Mouse (Mus musculus): ENCODE measurements around the gene Popdc2.

Popdc2 gene

DNA sequence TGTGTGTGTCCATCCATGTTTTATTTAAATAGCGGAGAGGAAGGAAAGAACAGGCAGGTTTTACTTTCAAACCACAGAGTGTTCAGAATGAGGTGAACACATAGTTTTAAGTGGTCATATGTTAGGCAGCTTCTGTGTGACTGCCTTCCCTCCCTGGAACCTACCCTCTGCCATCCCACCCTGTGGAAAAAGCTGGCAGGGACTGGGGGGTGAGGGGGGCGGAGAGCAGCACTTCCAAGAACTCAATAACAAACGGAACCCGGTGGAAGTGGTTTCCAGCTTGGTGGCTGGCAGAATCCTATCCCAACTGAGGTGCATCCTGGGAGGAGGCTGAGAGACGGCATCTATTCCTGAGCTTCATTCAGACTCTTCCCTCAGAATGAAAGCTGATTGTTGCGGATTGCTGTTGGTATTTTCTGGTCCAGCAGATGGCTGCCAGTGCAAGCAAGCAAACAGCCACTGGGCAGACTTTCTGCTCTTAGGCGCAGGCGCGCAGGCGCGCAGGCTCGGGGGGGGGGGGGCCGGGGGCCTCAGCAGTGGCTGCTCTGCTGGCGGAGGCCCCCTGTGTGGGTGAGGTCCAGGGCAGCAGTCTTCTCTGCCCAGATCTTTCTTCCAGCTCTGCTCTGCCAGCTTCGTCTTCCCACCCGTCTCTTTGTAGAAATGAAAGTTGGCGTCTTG, 14.3 kb downstream of the Popdc2 start:
- ATAC-seq (ENCODE audit: low TSS enrichment): peak; percentile 93

DNA sequence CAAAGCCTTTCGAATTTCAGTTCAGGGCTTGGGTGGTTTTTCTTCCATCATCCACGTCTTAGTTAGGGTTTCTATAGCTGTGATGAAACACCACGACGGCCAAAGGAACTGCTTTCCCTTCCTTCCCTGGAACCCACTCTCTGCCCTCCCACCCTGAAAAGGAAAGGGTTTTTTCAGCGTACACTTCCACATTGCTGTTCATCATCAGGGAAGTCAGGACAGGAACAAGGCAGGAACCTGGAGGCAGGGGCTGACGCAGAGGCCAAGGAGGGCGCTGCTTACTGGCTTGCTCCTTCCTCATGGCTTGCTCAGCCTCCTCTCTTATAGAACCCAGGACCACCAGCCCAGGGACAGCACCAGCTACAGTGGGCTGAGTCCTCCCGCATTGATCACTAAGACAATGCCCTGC, 14.8 kb downstream of the Popdc2 start:
- ATAC-seq (ENCODE audit: low TSS enrichment): no peak

DNA sequence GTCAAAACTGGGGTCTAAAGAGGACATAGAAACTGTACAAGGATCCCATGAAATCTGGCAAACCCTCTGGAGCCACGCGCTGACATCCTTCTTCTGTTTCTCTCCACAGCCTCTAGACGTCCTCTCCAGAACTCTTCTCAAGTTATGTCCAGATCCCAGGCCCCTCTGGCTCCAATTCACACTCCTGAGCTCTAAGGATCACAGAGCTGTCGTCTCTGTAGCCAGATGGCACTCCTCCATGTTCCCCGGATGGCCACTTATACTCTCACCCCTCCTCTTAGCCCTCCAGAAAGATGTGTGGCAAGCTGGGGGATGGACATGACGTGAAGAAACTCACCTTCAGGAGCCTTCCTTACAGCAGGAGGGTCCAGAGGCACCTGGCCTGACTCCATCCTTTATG, 15.5 kb downstream of the Popdc2 start:
- no peak for ATAC-seq (ENCODE audit: low TSS enrichment)

DNA sequence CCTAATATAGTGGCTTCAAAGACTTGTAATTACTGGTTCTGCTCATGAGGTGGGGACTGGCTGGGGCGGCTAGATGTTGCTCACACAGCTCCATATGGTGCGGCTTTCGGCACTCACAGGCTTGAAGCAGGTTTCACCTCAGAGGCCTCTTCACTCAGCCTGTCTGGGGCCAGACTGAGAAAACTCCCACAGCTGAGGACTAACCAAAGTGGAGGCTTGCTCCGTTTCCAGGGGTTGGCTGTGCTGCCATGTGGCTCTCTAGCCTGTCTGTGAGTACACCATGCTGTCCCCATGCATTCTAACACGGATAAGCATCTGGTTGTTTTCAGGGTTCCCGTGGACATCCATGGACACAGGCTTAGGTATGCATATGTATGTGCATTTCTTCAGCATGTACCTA, 16.6 kb downstream of the Popdc2 start:
- no peak for ATAC-seq (ENCODE audit: low TSS enrichment)

DNA sequence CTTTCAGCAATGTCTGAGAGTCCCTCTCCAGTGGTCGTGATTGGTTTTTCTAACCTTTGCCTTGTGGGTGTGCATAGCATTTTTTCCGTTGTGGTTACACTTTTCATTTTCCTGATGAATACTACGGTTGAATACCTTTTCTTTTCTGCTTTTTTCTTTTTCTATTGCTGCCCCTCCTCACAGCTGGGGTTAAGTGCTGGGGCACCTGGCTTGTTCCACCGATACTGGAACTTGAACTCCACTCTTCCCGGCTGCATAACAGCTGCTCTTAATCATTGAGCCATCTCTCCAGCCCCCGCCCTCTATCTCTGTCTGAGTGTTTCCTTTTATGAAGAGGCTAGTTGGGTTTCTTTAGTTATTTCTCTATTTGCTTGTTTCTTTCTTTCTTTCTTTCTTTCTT, 17.1 kb downstream of the Popdc2 start:
- no peak for ATAC-seq (ENCODE audit: low TSS enrichment)

DNA sequence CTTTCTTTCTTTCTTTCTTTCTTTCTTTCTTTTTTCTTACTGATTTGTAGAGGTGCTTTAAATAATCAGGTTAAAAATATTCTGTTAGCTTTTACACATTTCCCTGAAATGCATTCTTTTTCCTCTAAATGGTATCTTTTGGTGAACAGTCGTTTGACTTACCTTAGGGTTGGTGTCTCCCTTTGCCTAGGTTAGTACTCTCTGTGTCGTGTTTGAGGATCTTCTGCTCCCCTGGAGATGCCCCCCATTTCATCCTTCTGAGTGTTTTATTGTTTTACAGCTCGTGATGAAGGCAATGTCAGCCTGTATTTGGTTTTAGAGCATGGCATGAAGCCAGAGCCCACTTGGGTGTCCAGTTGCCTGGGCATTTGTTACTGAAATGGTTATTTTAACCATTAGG, 17.5 kb downstream of the Popdc2 start:
- no peak for ATAC-seq (ENCODE audit: low TSS enrichment)

DNA sequence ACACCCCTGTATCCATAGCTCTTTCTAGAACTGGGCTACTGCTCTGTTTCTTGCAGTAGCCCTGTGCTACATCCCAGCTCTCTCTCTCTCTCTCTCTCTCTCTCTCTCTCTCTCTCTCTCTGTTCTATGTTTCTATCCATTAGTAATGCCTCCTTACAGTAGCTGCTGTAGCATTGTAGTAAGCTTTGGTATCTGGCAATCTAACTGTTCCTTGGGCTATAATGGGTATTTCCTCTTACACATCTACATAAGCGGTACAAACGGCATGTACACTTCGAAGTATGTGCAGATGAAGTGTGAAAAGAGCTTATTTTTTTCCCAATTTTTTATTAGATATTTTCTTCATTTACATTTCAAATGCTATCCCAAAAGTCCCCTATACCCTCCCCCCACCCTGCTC, 17.9 kb downstream of the Popdc2 start:
- no peak for ATAC-seq (ENCODE audit: low TSS enrichment)

DNA sequence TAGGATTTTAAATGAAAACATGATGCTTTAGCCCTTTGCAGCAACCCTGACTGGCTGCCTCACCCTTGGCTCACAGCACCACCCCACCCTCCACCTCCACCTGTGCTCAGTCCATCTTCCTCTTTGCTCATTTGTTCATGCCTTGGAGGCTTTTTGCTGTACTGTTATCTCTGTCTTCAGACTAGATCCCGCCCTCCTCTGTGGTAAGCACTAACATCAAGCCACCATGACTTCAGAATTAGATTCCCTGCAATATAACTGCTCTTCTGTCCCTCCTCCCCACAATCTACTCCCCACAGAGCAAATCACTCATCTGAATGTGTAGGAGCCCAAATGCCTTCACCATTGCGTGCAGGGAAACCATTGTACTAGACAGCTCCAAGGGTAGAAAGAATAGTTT, 21.7 kb downstream of the Popdc2 start:
- no peak for ATAC-seq (ENCODE audit: low TSS enrichment)

DNA sequence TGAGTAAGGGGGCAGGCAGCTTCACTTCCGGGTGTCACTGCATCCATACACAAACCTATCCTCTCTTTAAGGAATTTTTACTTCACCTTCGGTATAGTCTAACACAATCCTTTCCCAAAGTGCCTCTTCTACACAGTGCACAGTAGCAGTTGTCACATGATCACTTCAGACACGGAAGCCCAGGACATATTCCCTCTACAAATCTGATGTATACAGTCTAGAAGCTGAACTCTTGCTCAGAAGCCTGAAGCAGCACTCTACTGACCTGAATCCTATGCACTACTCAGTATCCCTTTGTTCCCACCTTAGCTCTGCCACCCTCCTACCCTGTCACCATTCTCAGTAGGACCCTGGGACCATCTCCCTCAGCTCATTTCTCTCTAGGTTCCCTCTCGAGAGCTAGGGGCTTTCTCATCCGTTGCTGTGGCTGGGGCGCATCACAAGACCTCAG, 23.2 kb downstream of the Popdc2 start:
- no peak for ATAC-seq (ENCODE audit: low TSS enrichment)

DNA sequence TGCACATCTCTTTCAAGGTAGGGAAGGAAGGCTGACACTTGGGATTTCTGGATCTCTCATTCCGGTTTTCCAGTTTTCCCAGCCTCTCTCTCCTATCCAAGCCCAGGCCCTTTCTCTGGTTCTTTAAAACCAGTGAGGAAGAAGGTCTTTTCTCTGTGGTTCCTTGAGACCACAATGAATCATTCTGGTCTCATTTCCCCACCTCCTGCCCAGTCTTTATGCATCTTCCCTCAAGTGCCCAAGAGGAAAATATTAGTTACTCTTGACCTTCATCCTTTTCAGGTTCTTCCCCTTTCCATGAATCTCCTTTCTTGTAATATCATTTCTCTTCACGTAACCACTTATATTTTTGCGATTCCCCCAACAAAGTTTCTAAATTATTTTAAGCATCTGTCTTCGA, 23.7 kb downstream of the Popdc2 start:
- no peak for ATAC-seq (ENCODE audit: low TSS enrichment)

DNA sequence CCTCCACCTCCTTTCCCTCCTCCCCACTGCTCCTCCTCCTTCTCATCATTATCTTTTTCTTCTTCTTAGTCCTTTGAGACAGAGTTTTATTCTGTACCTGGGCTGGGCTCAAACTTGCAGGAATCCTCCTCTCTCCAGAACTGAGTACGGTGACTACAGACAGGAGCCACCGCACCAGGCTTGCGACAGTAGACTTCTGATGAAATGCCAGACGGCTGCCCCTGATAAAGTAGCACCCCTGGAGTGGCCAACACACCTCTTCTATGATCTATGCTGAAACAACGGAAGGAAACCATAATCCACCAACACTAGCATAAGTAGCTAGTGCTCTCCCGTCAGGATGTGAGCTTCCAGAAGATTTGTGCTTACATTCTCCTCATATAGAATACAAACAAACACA, 25.4 kb downstream of the Popdc2 start:
- ATAC-seq (ENCODE audit: low TSS enrichment): no peak

DNA sequence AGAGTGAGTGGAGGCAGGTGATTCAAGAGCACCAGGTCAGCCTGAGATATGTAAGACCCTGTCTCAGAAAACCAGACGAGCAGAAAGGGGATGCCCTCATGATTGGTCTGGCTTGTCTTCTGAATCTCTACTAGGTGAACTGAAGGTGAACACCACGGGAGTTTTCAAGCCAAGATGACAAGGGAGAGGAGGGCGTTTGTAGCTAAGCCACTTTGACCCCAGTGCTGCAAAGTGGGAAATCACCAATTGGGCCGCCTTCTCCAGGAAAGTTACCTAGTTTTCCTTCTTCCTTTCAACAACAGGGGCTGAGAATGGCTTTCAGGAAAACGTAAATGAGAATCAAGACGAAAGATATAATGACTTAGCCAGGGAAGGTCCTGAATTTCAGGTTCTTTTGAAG, 26.7 kb downstream of the Popdc2 start:
- no peak for ATAC-seq (ENCODE audit: low TSS enrichment)

DNA sequence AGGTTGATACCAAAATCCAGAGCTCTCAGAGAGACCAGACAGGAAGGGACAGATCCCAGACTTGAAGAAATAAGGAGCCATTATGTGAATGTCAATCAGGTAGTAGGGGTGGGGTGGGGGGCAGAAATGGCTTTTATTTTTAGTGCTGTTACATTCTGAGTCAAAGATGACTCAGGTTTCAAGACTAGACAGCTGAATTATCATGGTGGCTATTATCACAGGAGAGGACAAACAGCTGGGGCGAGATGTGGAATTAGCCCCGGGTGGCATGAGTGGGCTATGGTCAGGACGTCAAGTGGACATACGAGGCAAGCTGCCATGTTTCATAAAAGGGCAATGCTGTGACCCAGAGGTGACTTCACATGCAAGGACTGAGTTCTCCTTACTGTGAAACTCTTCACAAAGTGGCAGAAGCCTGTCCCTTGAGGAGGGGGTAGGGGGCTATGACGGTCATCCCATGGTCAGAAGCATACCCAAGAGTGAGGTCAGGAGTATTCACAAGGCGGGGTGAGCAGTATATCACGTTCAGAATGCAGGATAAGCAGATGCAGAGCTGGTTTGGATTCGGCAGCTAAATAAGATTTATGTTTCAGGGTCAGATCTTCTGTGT, 27.4 kb downstream of the Popdc2 start:
- ATAC-seq (ENCODE audit: low TSS enrichment): no peak

DNA sequence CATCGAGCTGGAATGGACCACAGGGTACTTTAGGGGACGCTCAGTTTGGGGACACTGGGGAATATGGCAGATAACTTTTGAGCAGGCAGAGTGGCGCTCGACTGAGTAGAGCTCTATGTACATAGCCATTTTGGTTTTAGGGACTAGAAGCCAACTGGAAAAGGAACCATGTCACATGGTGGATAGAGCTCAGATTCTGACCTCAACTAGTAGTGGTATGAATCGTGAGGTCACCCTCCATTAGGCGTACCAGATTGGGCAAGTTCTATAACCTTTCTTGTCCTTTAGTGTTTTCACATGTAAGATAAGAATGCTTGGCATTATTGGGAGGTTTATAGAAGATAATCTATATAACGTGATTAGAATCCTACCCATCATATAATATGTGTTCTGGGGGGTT, 28.3 kb downstream of the Popdc2 start:
- ATAC-seq (ENCODE audit: low TSS enrichment): no peak

DNA sequence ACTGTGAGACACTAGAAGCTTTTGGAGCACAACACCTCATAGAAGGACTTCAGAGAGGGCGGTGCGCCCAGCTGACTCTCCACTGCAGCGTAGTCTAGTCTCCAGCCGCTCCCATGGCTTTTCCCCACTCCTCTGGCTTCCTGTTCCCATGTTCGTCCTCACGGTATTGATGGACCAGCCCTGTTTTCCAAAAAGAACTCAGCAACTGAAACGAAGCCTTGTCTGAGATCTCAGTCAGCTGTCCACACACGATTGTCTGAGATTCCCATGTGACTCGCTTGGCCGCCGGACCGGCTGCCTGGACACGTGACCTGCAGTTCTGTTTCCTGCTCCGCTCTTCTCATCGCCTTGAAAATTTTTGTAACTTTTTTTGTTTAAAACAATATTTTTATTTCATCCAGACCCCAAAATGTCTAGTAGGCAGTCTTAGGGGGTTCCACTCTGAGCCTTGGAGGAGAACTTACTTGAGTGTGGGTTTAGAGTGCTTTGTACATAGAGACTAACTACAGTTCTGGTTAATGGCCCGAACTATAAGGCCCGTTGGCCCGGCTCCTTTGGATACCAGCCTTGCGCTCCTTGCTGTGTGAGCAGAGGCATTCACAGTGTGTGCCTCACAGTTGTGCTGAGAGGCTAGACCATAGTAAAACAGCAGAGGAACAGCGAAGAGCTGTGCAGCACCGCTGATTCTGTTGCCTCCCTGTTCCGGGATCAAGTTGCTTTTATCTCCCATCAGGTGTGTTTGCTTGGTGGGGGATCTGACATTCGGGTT, 30.3 kb downstream of the Popdc2 start:
- ATAC-seq (ENCODE audit: low TSS enrichment): peak; percentile 47; the same call in 1 of the 2 replicates

DNA sequence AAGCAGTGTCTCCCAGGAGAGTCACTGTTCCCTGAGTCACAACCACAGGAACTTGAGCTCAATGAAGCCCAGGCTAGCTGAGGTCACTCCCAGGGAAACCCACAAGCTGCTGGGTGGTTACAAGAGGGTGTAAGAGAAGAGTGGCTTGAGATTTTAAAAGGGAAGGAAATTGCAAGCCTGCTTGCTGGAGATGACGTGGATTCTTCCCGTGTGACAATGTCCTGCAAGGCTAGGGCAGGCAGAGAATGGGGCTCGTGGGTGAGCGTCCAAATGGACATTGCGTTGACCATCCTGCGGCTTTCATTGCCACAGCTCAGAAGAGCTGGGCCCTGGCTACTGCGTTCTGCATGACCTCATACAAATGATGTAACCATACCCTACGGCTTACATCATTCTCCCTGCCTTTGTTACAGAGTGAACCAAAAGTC, 32.2 kb downstream of the Popdc2 start:
- no peak for ATAC-seq (ENCODE audit: low TSS enrichment)

DNA sequence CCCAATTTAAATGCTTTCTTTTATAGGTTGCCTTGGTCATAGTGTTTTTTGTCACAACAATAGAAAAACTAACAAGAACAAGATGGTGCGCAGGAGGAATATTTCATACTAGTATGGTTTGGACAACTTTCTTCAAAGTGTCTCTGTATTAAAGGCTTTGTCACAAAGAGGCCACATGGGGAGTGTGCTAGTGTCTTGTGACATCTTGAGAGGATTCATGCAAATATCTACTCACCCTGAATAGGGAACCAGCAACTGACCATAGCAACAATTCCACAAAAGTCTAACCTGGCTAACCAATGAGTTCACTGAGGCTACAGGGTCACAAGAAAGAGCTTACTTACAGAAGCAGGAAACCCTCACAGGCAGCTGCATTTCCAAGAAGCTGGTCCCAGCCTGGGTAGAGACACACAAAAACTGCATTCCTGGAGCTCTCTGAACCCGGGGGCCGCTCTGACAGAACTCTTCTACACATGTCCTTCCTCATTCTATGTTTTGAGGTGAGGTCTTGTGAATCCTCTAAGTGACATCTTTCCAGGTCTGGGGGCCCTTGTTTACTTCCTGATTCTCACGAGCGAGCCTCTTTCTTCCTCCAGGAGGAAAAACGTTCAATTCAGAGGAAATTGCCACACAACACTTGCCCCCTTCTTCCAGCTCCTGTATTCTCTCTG, 33.2 kb downstream of the Popdc2 start:
- no peak for ATAC-seq (ENCODE audit: low TSS enrichment)

DNA sequence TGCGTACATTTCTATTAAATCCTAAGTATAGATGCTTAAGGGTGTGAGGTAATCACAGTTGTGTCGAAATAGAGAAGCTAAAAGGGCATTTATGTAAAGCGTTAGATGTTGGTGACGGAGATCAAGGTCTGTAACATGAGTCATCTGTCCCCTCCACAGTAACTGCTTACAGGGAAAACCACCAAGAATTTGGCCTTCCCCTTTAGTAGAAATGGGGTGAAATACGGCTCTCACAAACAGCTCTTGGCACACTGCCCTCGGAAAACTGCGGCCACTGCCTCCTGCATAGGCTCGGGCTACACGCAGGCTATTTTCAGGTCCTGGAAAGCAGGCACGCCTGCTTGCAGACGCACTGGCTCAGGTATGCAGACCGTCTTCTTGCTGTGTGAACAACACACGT, 34.1 kb downstream of the Popdc2 start:
- no peak for ATAC-seq (ENCODE audit: low TSS enrichment)

DNA sequence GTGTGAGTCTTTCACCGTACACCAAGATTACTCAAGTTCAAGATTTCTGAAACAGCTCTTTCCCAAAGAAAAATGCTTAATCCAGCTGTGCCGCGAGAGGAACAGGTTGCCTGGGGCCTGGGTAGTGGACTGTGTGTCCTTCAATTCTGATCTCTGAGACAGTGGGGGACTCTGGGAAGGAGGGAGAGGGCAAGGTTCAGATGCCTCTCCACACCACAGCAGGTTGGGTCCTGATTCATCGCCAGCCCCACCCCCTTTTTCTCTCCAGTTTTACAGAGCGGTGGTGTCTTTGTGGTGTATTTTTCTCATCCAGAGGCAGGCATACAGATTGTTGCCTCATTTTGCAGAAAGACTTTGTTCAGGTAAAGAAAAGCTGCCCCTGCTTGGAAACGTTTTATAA, 36.3 kb downstream of the Popdc2 start:
- no peak for ATAC-seq (ENCODE audit: low TSS enrichment)

DNA sequence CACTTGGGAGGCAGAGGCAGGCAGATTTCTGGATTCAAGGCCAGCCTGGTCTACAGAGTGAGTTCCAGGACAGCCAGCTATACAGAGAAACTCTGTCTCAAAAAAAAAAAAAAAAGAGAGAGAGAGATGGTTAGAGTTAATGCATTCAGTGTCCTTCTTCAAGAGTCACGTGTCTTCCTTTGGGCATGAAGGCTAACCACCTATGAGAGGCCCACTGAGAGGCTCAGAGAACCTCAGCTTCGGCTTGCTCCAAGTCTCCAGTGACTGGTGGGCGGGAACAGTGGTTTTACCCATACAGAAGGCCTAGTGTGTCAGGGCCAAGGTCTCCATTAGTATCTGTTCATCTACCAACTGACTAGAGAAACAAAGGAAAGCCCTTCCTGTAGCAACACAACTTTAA, 37.1 kb downstream of the Popdc2 start:
- ATAC-seq (ENCODE audit: low TSS enrichment): no peak

DNA sequence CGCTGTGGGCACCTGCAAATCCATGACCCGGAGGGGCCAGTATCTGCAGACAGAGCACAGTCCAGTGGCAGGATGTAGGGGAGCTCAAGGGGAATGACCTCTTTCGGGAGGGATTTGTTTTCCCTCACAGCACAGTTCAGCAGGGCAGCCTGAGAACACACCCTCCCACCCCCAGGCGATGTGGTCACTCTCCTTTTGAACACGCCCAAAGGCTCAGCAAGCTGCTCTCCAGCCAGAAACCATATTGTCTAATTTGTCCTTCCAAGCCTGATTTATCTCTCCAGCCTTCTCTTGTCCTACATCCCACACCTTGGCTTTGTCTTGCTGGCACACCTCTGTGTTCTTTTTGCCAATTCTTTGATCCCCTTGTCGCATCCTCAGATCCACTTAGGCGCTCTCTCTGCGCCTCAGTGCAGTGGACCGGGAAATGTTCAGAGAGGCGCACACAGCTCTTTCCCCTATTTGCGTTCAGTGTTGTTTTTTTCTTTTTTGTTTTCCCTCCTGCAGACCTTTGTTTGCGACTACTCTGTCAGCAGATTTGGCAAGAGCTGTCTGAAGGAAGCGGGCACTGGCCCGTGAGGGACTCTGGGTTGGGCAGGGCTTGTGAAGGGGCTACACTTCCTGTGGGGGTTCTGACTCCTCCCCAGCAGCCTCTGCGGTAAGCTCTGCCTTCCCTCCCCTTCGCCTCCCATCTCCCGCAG, 37.7 kb downstream of the Popdc2 start:
- ATAC-seq (ENCODE audit: low TSS enrichment): peak; percentile 87

Data from frontal cortex, adult (tissue).